Comparison of ENCODE assay signal across 12 mouse cellular contexts in the genomic region with DNA sequence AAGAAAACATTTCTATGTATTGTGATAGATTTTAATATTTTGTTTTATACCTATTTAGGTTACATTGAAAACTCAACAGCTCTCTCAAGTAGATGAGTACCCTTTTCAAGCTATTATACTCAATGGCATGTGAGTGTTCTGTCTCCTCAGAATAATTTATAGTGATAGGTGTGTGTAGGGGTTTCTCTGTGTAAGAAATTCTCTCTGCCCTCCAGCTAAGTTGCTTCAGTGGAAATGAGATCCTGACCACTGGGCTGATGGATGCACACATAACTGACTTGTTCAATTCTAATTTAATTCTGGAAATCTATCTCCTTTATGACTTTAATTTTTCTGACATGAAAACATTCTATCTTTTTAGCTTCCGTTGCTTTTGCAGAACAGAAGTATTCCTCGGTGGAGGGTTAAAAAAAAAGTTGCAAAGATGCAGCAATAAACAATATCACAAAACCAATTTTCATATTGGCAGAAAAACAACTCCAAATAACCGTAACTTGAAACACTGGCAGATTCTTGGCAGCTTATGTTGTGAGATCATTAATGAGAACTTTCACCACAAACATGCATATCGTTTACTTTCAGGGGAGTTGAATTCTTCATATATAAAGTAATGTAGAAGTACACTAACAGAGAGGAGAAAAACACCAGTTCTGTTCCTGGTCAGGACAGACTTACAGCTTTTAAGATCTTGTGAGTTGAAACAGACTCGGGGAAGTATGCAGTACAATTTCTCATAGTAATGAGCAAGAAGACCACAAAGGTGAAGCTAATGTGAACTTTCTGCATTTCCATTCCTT.
"Had no signal": no experiment of that assay in that cellular context is flagged by ENCODE, and none has a peak within 500 bp of the region (broad histone marks: within the 10 kb centered on the region; RNA-seq: fewer than 3 reads in every experiment).

No protein-coding gene starts in this region.

- H3K27ac ChIP-seq: limb, embryonic 15.5 days; liver, embryonic 12.5 days; lung, embryonic 15.5 days; midbrain, embryonic 12.5 days; stomach, embryonic 15.5 days had no signal

- DNase-seq: kidney, postnatal 14 days; left cerebral cortex, postnatal 4 days; lung, postnatal 14 days; right cerebral cortex, postnatal 14 days; thymus, adult 2 months; thymus, postnatal 25 days had no signal

- H3K9me3 ChIP-seq: limb, embryonic 15.5 days; liver, embryonic 12.5 days; lung, embryonic 15.5 days; midbrain, embryonic 12.5 days; stomach, embryonic 15.5 days had no signal

- H3K4me3 ChIP-seq: limb, embryonic 15.5 days; liver, embryonic 12.5 days; lung, embryonic 15.5 days; midbrain, embryonic 12.5 days; stomach, embryonic 15.5 days had no signal

- H3K27me3 ChIP-seq: limb, embryonic 15.5 days; liver, embryonic 12.5 days; lung, embryonic 15.5 days; midbrain, embryonic 12.5 days; stomach, embryonic 15.5 days had no signal

- H3K4me1 ChIP-seq: limb, embryonic 15.5 days; liver, embryonic 12.5 days; stomach, embryonic 15.5 days had no signal

- ATAC-seq: liver, embryonic 12.5 days; midbrain, embryonic 16.5 days had no signal

- H3K9ac ChIP-seq: limb, embryonic 15.5 days; liver, embryonic 12.5 days; lung, embryonic 15.5 days; midbrain, embryonic 12.5 days; stomach, embryonic 15.5 days had no signal

- H3K36me3 ChIP-seq: limb, embryonic 15.5 days; liver, embryonic 12.5 days; lung, embryonic 15.5 days; midbrain, embryonic 12.5 days; stomach, embryonic 15.5 days had no signal

- H3K4me2 ChIP-seq: limb, embryonic 15.5 days; liver, embryonic 12.5 days; lung, embryonic 15.5 days; midbrain, embryonic 12.5 days; stomach, embryonic 15.5 days had no signal
